Mouse (Mus musculus): ENCODE data around the gene Ctbp2.

The Ctbp2 gene

DNA sequence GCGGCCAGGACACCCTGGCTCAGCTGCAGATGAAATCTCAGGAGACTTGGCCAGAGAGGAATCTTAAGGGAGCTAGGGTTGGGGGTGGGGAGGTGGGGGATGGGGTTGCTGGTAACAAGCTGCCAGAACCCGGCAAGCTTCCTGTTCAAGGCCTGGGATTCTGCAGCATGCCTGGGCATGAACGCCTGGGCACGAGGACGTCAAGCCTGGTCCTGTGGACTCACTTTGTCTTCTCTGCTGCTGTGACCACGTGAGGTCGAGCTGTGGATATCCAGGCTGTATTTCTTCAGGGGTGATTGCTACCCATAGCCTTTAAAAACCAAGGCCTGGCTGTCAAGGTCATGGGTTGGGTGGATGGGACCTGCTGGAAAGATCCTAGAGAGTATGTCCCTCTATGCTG is 118.4 kb downstream of the Ctbp2 start:
- no peak for DNase-seq

DNA sequence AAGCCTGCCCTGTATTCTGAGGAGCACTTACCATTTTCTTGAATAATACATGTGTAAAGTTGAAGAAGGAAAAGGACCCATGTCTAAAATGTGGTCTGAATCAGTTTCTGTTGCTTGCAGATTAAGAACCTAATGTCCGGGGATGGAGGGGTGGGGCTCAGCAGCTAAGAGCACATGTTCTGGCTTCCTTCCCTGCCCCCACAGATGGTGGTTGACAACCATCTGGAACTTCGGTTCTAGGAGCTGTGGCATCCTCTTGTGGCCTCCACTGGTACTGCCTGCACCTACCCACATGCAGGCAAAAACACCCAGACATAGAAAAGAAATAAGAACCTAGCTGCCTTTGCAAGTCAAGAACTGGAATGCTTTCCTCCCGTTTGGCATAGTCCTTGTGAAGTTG is 120.7 kb downstream of the Ctbp2 start:
- peak; percentile 92 to 96 for DNase-seq

DNA sequence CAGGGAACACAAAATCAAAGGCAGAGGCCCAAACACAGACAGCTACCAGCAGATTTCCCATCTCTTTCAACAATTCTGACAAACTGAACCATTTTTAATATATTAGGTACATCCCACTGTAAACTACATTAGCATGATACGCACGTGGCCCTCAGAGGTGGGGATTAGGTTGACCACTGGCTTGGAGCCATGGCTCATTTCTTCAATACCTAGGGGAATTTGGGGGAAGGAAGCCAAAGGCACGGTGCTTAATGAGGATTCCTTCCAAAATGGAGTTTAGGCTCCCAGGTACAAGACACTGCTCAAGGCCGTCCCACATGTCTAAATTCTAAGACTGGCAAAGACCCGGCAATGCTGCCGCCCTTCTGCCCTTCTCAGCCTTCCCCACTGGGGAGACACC is 121.9 kb downstream of the Ctbp2 start:
- DNase-seq, result no peak

DNA sequence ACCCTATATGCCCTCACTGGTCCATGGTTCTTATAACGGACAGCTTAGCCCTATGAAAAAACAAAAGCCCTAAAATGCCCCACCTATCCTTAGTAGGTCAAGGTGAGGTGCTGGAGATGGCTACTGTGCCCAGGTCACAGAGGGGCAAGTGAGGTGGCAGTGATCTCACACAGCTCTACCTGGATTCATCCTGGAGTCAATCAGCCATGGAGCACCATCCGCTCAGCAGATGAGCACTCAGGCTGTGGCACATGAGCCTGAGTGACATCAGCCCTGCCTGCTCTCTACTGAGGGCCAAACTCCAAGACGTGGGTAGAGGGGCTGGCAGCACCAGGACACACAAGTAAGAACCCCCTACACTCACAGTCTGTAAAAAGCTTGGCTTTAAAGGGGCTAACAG is 122.8 kb downstream of the Ctbp2 start:
- DNase-seq, result peak in 1 of 2 experiments; percentile 22

DNA sequence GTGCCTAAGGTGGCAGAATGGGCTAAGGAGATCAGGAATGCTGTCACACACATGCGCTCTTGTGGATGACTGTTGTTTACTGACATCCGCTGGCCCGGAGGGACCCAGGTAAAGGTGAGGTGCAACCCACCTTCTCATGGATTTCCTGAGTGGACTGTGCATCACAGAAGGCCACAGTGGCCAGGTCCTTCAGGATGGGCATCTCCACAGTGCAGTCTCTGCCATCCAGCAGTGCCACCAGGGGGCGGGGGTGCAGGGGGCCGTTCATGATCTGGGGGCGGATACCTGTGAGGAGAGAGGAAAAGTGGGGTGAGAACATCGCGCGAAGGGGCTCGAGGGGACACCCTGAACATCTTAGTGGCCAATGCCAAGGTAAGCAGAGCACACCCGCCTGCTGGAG is 125.1 kb downstream of the Ctbp2 start:
- peak in 1 of 2 experiments; percentile 8 for DNase-seq

DNA sequence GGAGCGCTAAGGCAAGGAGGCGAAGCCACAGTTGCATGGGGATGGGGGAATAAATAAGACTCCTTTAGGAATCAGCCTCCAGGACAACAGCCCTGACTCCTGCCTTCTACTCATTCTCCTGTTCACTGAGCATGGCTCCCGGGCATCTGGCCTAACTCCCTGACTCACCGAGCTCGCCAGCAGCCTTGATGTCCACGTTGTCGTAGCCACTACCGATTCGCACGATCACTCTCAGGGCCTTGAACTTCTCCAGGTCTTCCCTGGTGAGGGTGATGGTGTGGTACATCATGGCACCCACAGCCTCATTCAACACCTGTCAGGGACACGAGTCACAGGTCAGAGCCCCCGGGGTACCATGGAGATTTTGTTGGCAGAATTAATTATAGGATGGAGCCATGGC is 125.5 kb downstream of the Ctbp2 start:
- peak in 1 of 2 experiments; percentile 17 for DNase-seq

DNA sequence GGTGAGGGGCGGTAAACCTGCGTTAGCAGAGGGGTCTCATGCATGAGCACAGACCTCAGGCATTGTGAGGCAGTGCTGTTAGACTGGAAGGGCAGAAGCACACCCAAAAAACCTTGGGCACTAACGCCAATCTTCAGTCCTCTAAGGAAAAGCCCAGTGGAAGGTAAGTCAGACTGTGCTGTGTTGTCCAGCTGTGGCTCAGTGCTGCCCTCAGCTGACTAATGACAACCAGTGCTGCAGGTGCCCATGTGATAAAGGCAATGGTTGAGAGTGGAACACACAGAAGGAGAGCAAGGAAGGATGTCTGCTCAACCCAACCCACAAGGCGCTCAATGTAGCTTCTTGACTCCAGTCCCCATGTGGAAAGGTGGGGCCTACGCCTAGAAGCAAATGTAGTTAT is 127.8 kb downstream of the Ctbp2 start:
- peak in 1 of 2 experiments; percentile 27 for DNase-seq

DNA sequence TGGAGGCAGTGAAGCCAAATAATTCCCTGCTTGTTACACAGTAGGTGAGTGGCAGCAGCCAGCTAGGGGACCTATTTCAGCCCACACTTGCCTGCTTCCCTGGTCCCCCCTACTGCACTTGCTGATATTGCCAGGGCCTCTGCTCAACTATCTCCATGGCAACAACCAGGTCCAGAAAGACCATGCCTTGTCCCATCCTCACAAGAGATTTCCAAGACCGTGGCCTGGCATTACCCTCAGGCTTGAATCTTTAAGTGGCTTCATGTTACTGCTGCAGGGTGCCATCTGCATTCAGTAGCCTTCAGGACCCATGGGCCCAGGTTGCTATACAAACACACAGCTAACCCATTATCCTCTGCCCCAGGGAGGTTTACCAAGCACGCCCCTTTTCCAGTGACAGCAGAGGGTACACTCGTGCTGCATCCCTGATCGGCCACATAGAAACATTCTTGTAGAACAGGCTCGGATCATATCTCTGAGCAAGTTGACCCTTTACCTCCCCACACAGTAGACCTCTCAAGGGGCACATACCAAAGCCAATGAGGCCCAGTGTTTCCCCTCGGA is 129.4 kb downstream of the Ctbp2 start:
- peak in 1 of 2 experiments; percentile 5 for DNase-seq

DNA sequence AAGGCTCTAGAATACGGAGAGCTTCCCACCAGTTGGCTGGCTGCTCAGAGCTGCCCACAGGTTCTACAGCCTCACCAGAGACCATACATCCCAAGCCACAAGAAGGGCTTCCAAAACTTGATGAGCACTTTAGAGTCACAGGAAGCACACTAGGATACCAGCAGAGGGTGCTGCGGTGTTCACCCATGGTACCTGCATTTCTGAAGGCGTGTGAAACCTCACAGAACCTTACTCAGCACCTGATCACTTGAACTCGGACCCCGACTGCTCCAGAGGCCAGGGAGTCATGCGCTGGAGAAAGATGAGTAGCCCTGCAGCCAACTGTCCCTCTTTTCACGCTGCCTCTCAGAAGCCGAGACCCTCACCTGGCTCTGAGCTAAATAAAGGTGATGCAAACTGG is 130.0 kb downstream of the Ctbp2 start:
- peak in 1 of 2 experiments; percentile 15 for DNase-seq

DNA sequence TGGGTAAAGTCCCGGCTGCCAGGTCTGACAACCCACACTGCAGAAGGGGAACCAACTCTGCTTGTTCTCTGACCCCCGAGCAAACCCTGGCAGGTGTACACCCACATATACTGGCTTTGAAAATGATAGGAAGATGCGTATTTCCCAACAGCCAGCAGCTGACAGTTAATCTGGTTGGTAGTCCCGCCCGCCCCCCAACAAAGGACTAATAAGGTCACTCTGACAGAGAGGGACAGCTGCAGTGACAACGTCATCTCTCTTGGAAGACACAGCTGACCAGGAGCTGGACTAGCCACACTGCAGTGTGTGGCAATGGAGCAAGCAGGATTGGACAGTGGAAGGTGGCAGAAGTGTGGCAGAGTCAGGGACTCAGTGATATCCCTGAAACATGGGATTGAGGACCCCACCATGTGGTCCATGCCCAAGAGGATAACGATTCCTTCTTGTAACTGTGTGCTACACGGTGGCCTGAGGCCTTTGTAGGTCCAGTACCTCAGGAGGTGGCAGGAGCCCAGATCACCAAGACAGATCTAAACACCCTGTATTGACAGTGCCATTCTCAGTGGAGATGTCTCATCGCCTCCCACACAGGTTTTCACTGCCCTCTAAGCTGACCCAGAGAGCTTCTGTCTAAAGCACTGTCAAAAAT is 131.1 kb downstream of the Ctbp2 start:
- peak in 1 of 2 experiments; percentile 8 for DNase-seq

DNA sequence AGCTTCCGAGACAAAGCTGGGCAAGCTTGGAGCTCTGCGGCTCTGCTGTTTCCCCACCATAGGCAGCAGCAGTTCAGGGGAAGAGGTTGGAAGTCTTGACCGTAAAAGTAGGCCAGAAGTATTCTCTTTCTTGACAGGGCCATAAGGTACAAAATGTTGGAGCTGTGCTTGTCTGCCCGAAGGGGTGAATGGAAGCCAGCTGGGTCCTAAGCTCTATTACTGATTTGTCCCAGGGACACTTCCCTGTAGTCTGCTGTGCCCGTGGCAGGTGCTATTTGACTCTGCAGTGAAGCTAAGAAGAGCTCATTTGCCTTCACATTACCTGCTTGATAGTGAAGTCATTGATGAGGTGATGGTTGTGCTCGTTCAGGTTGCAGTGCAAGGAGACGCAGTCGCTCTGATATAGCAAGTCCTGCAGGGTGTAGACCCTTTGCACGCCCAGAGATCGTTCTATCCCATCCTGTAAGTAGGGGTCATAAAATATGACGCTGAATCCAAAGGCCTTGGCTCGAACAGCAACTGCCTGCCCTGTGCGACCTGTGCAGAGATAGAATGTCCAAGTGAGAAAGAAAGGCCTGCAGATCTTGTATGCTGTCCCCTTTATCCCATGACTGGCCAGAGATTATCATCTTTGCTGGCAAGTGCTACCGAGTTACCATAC is 132.8 kb downstream of the Ctbp2 start:
- DNase-seq, result peak in 1 of 2 experiments; percentile 8

DNA sequence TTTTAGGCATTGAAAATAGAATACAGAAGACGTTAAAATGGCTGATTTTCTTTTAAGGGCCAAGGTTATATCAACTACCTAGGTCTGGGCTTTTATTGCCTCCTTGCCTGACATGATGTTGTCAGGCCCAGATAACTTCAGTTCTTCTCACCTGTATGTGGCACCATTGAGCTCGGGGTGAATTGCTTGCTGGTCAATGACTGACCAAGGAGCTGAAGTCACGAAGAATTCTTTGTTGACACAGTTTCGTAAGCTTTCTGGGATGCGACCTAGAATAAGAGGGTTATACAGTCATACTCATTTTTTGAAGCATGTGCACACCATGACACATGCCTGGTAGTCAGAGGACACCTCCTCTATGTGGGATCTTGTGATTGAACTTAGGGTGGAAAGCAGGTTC is 134.3 kb downstream of the Ctbp2 start:
- peak in 1 of 2 experiments; percentile 3 for DNase-seq

DNA sequence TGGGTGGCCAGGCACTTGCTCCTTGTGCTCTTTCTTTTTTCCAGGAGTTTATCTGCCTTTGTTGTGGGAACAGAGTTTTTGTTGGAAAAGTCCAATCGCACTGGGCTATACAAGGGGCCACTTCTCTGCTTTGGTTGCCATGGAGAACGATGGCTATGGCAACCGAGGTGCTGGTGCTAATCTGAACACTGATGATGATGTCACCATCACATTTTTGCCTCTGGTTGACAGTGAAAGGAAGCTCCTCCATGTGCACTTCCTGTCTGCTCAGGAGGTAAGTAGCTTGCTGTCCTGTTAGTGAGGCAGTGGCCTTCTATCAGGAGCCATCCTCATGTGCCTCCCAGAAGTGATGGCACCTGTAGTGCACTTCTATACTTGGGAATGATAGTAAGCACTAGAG is 141.5 kb downstream of the Ctbp2 start:
- DNase-seq, result no peak

DNA sequence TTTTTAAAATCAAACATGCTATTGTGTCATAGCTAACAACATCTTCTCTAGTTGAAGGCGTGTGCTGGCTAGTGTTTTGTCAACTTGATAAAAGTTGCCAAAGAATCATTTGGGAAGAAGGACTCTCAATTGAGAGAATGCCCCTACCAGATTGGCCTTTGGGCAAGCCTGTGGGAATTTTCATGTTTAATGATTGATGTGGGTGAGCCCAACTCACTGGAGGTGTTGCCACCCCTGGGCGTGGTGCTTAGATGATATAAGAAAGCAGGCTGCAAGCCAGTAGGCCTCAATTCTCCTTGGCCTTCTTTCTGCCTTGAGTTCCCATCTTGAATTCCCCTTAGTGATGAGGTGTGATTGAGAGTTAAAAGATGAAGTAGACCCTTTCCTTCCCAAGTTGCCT is 146.2 kb downstream of the Ctbp2 start:
- no peak for DNase-seq

DNA sequence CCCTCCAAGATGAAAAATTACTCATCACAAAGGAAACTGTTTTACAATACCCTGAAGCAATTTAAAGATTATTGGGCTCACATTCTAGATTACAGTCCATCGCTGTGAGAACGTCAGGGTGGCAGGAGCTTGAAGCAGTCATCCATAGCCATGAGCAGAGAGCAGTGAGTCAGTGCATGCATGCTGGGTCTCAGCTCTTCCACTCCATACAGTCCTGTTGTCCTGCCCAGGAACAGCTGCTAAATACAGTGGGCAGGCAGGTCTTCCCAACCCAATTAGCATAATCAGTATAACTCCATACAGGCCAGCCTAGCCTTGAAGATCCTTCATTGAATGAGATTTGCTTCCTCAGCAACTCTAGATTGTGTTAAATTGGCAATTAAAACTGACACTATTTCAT is 148.1 kb downstream of the Ctbp2 start:
- peak in 1 of 2 experiments; percentile 18 for DNase-seq

DNA sequence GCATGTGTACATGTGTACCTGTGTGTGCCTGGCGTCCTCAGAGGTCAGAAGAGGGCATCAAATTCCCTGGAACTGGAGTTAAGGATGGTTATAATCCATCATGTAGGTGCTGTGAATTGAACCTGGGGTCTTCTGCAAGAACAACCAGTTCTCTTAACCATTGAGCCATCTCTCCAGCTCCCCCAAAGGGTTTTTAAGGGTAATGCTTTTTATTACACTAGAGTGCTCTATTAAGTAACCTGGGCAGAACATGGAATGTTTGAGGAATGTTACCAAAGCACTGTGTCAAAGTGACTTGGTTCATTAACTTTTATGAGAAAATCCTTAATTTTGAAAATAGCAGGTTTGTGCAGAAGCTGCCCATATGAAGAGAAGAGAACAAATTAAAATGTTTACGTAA is 152.1 kb downstream of the Ctbp2 start:
- DNase-seq, result no peak

DNA sequence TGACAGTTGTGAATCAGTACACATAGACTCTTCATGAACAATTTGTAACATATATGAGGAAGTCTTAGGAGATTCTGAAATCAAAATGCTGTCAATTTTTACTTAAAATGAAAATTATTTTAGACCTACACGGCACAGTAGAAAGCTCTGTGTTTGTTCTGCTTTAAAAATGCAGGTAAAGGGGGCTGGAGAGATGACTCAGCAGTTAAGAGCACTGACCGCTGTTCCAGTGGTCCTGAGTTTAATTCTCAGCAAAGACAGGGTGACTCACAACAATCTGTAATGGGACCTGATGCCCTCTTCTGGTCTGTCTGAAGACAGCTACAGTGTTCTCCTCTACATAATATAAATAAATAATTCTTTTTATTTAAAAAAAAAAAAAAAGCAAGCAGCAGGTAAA is 158.4 kb downstream of the Ctbp2 start:
- DNase-seq, result no peak

DNA sequence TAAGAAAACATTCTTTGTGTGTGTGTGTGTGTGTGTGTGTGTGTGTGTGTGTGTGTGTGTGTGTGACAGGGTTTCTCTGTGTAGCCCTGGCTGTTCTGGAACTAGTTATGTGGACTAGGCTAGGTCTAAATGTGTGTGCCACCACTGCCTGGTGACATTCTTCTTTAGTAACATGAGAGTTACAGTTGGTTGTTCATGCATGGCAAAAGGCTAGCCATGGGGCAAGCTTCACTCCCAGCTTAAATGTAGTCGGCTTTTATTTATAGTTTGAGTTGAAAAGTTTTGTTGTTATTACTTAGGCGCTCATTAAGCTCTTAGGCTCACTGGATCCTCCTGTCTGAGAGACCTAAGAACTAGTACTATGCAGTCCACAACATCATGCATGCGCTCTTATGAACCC is 159.8 kb downstream of the Ctbp2 start:
- DNase-seq, result no peak

DNA sequence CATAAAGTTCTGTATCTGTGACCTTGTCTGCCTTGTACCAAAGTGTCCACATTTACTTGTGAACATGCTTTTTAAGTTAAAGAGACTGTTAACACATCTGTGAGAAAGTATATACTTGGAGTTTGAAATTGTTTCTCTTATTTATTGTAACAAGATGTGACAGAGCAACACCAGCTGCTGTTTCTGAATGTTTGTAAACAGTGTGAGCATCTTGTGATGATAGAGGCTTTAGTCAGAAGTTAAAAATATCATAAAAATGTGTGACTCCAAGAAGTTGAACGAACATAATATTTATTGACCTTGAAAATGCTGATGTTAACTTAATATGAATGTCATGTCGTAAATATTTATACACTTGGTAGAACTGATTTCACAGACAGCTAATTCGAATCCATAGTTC is 173.5 kb downstream of the Ctbp2 start:
- DNase-seq, result no peak

DNA sequence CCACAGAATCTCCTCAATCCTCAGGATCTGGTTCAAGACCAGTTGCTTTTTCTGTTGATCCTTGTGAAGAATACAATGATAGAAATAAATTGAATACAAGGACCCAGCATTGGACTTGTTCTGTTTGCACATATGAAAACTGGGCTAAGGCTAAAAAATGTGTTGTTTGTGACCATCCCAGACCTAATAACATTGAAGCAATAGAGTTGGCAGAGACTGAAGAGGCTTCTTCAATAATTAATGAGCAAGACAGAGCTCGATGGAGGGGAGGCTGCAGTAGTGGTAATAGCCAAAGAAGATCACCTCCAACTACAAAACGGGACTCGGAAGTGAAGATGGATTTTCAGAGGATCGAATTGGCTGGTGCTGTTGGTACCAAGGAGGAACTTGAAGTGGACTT is 174.2 kb downstream of the Ctbp2 start:
- DNase-seq, result no peak

DNA sequence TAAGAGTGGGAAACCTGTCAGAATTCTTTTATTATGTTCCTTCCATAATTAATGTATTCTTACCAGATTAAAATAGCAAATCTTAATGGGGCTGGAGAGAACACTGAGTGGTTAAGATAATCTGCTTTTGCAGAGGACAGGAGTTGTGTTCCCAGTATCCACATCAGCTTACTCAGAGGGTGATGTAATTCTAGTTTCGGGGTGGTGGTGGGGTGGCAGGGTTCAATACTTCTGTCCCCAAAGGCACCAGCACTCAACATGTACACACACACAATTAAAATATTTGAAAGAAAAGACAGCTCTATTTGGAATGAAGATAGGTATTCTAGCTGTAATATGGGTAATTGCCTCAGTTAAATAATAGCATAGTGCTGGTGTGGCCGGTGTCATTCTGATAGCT is 183.6 kb downstream of the Ctbp2 start:
- no peak for DNase-seq

DNA sequence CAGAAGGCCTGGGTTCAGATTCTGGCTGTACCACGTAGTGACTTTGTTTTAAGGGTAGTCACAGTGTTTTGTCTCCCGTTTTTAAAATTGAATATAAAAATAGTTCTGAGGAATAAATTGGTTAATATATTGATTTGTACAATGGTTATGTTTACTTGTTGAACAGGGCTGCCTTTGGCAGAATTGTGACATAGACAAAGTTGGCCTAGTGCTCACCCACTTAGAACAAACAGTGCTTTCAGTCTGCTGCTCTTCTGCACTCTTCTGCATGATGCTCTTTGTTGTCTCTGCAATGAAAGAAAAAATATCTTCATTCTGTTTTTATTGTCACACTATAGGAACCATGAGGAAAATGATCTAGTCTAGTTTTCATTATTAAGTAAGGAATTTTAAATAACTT is 185.0 kb downstream of the Ctbp2 start:
- DNase-seq, result no peak
